Mouse (Mus musculus) heart, adult 18-20 months (tissue): ENCODE measurements around the gene Mta1. TPM values are rescaled to one million over a fixed set of nuclear protein-coding genes. Genes with fewer than 3 reads are reported as not detected.

ENCODE experiments used
- DNase-seq, 2 experiments: peaks; one replicate each; pipeline ENCODE4 v3.0.0; 2021 to 2022; ENCODE audit warnings: mixed read lengths in 1 of 2
- total RNA-seq, 2 experiments: library from RNA; stranded (reverse); gene quantifications; 2 replicates each; pipeline ENCODE4 v1.2.3; 2021

The Mta1 gene
- total RNA-seq, 2 experiments from 2014 or later: 43.9 to 46.2 TPM

GRCm38 (mm10) chr12:113098530-113099151, 563 bp downstream of the Mta1 start:
- no peak for DNase-seq

- DNase-seq: no peak
Measured at GRCm38 (mm10) chr12:113099470-113100237, 1.6 kb downstream of the Mta1 start.

- peak; percentile 66 to 74 for DNase-seq
Measured at GRCm38 (mm10) chr12:113100448-113101076, 2.5 kb downstream of the Mta1 start.

- DNase-seq: no peak
Measured at GRCm38 (mm10) chr12:113101251-113101960, 3.3 kb downstream of the Mta1 start.

GRCm38 (mm10) chr12:113102461-113102860, 4.4 kb downstream of the Mta1 start:
- peak; percentile 64 to 73 for DNase-seq

GRCm38 (mm10) chr12:113103846-113104451, 5.9 kb downstream of the Mta1 start:
- DNase-seq: no peak

- no peak for DNase-seq
Measured at GRCm38 (mm10) chr12:113106386-113106785, 8.3 kb downstream of the Mta1 start.

GRCm38 (mm10) chr12:113107431-113108124, 9.5 kb downstream of the Mta1 start:
- no peak for DNase-seq

- no peak for DNase-seq
Measured at GRCm38 (mm10) chr12:113108528-113109283, 10.6 kb downstream of the Mta1 start.

GRCm38 (mm10) chr12:113109801-113110200, 11.7 kb downstream of the Mta1 start:
- no peak for DNase-seq

- no peak for DNase-seq
Measured at GRCm38 (mm10) chr12:113114141-113114540, 16.1 kb downstream of the Mta1 start.

GRCm38 (mm10) chr12:113114856-113115538, 16.9 kb downstream of the Mta1 start:
- DNase-seq: no peak

- DNase-seq: peak; percentile 87 to 95
Measured at GRCm38 (mm10) chr12:113119516-113120410, 21.7 kb downstream of the Mta1 start.

GRCm38 (mm10) chr12:113124726-113125125, 26.6 kb downstream of the Mta1 start:
- DNase-seq: no peak

GRCm38 (mm10) chr12:113130732-113131131, 32.7 kb downstream of the Mta1 start:
- DNase-seq: no peak

GRCm38 (mm10) chr12:113131601-113132000, 33.5 kb downstream of the Mta1 start:
- DNase-seq: no peak

- DNase-seq: peak; percentile 87 to 95
Measured at GRCm38 (mm10) chr12:113132567-113132966, 34.5 kb downstream of the Mta1 start.

GRCm38 (mm10) chr12:113133260-113133659, 35.2 kb downstream of the Mta1 start:
- DNase-seq: peak in 1 of 2 experiments; percentile 47

GRCm38 (mm10) chr12:113133861-113134403, 35.9 kb downstream of the Mta1 start:
- peak in 1 of 2 experiments; percentile 25 for DNase-seq
